Comparison of ENCODE assay signal across 25 mouse cellular contexts in genomic region chr10:22854330-22854729, GRCm38 (mm10). TPM values are rescaled to one million over a fixed set of nuclear protein-coding genes. Genes with fewer than 3 reads are reported as not detected.
DNase-seq lines count a peak whose midpoint lies in the region; ATAC-seq lines count a peak whose summit lies in the region.
"Had no signal": no experiment of that assay in that cellular context is flagged by ENCODE, and none has a peak within 500 bp of the region (broad histone marks: within the 10 kb centered on the region; RNA-seq: fewer than 3 reads in every experiment).

No protein-coding gene starts in this region.

- no peak for ATAC-seq in megakaryocyte, adult 5-6 weeks (ENCODE audit: poor library complexity, severe bottlenecking)
- ATAC-seq in liver, embryonic 11.5 days (replicated peaks; ENCODE audit: low FRiP score) = peak; percentile 92
- no peak for ATAC-seq in stomach, embryonic 16.5 days (ENCODE audit: insufficient read depth, low FRiP score)
- ATAC-seq: forebrain, embryonic 14.5 days had no signal

- H3K9ac ChIP-seq in liver, embryonic 11.5 days (ENCODE audit: low read depth, low read length) = no peak overlapping the region
- no peak overlapping the region for H3K9ac ChIP-seq in stomach, embryonic 16.5 days (ENCODE audit: low read length)
- H3K9ac ChIP-seq: embryonic facial prominence, embryonic 15.5 days; heart, embryonic 15.5 days; hindbrain, embryonic 13.5 days had no signal

- peaks cover 17% of the 10 kb centered on the region for H3K9me3 ChIP-seq in megakaryocyte, embryonic 14.5 days
- no peaks in the 10 kb centered on the region for H3K9me3 ChIP-seq in liver, embryonic 11.5 days (ENCODE audit: control insufficient read depth, low read length)
- no peaks in the 10 kb centered on the region for H3K9me3 ChIP-seq in stomach, embryonic 16.5 days (replicated peaks; ENCODE audit: control insufficient read depth, low read length)
- H3K9me3 ChIP-seq: embryonic facial prominence, embryonic 15.5 days; forebrain, embryonic 10.5 days; G1E; heart, embryonic 15.5 days; hindbrain, embryonic 13.5 days had no signal

- H3K36me3 ChIP-seq in megakaryocyte, embryonic 14.5 days (replicated peaks; ENCODE audit: low read length) = no peaks in the 10 kb centered on the region
- no peaks in the 10 kb centered on the region for H3K36me3 ChIP-seq in liver, embryonic 11.5 days (ENCODE audit: control insufficient read depth, insufficient read depth, low read length)
- H3K36me3 ChIP-seq in stomach, embryonic 16.5 days (ENCODE audit: control insufficient read depth, insufficient read depth, low read length) = no peaks in the 10 kb centered on the region
- H3K36me3 ChIP-seq: embryonic facial prominence, embryonic 15.5 days; forebrain, embryonic 10.5 days; G1E; heart, embryonic 15.5 days; hindbrain, embryonic 13.5 days had no signal

- peaks cover 4% of the 10 kb centered on the region; the same call in 1 of the 2 replicates for H3K4me1 ChIP-seq in megakaryocyte, embryonic 14.5 days
- H3K4me1 ChIP-seq in liver, embryonic 11.5 days (replicated peaks; ENCODE audit: control insufficient read depth, insufficient read depth, low read length) = peaks cover 10% of the 10 kb centered on the region
- H3K4me1 ChIP-seq in stomach, embryonic 16.5 days (ENCODE audit: control insufficient read depth, insufficient read depth, low read length) = peaks cover 13% of the 10 kb centered on the region; the same call in 1 of the 2 replicates
- H3K4me1 ChIP-seq: embryonic facial prominence, embryonic 15.5 days; forebrain, embryonic 10.5 days; hindbrain, embryonic 13.5 days had no signal

- intact Hi-C loops in gastrocnemius, postnatal 14 days (cut with DNase I; ENCODE audit: low total_unique reads) = no loop called here

- peak overlapping the region; percentile 25 for H3K4me2 ChIP-seq in liver, embryonic 11.5 days
- H3K4me2 ChIP-seq in stomach, embryonic 16.5 days (ENCODE audit: low read depth, low read length) = no peak overlapping the region
- H3K4me2 ChIP-seq: embryonic facial prominence, embryonic 15.5 days; heart, embryonic 11.5 days; heart, embryonic 15.5 days; hindbrain, embryonic 13.5 days had no signal

- peak; percentile 25 for DNase-seq in c-Kit-positive CD71-positive TER-119-positive erythroid progenitor cells, embryonic 14.5 days (ENCODE audit: low spot score)
- DNase-seq in liver, embryonic 11.5 days (ENCODE audit: low spot score) = no peak
- no peak for DNase-seq in gastrocnemius, postnatal 14 days
- DNase-seq: adrenal gland, adult 8-10 months; adrenal gland, postnatal 36 days; cerebellum, adult 11 months; cerebellum, adult 8-10 months; cerebellum, postnatal 14 days; embryo, embryonic 11 days; gastrocnemius, adult 2 months; heart, adult 18-20 months; heart, postnatal 14 days had no signal

- 10% methylated on average over 7 of the region's 7 CpGs for WGBS in liver, embryonic 11.5 days
- 48% methylated on average over 7 of the region's 7 CpGs for WGBS in stomach, embryonic 16.5 days

- no peak overlapping the region for H3K27ac ChIP-seq in liver, embryonic 11.5 days (ENCODE audit: low read depth, low read length)
- 0 out of 2 replicates have a peak overlapping the region, but pooled peaks have one; percentile 3 for H3K27ac ChIP-seq in stomach, embryonic 16.5 days (ENCODE audit: low read length)
- H3K27ac ChIP-seq: embryonic facial prominence, embryonic 15.5 days; forebrain, embryonic 10.5 days; gastrocnemius, adult 2 months; heart, embryonic 15.5 days; hindbrain, embryonic 13.5 days had no signal

- H3K4me3 ChIP-seq in megakaryocyte, embryonic 14.5 days (replicated peaks) = peak overlapping the region; percentile 54
- H3K4me3 ChIP-seq in liver, embryonic 11.5 days (ENCODE audit: low read depth, low read length) = no peak overlapping the region
- no peak overlapping the region for H3K4me3 ChIP-seq in stomach, embryonic 16.5 days (replicated peaks; ENCODE audit: low read length)
- H3K4me3 ChIP-seq: embryonic facial prominence, embryonic 15.5 days; erythroblast, embryonic 14.5 days; forebrain, embryonic 10.5 days; gastrocnemius, adult 2 months; heart, embryonic 15.5 days; hindbrain, embryonic 13.5 days had no signal

- no peaks in the 10 kb centered on the region for H3K27me3 ChIP-seq in megakaryocyte, embryonic 14.5 days (replicated peaks)
- H3K27me3 ChIP-seq in liver, embryonic 11.5 days (replicated peaks; ENCODE audit: control insufficient read depth, insufficient read depth, low read length) = no peaks in the 10 kb centered on the region
- H3K27me3 ChIP-seq in stomach, embryonic 16.5 days (ENCODE audit: control insufficient read depth, insufficient read depth, low read length) = no peaks in the 10 kb centered on the region
- H3K27me3 ChIP-seq: embryonic facial prominence, embryonic 15.5 days; heart, embryonic 15.5 days had no signal

RNA-seq across cellular contexts. Expression of gene Tcf21, which starts 34.4 kb away (rescaled TPM):
- not detected in 2 replicates for polyA plus RNA-seq in megakaryocyte, embryonic 14.5 days (2012; ENCODE audit: insufficient read depth, low replicate concordance)
- total RNA-seq in megakaryocyte, adult 5-6 weeks (2015) = not detected in 2 replicates
- not detected in 2 replicates for total RNA-seq in megakaryocyte, adult 5-6 weeks (2017)
- 21.9 and 25.1 TPM in 2 replicates for polyA plus RNA-seq in liver, embryonic 11.5 days (2014; fragmentation: Nextera tagmentation; extraction: Ambion mirVana)
- polyA plus RNA-seq in stomach, embryonic 16.5 days (2015; fragmentation: Nextera tagmentation; extraction: Ambion mirVana) = 189 and 202 TPM in 2 replicates
- not detected for total RNA-seq in gastrocnemius, postnatal 14 days (2021)
- total RNA-seq: common myeloid progenitor, adult 5-6 weeks; G1E; gastrocnemius, adult 2 months; hematopoietic stem cell, adult 5-6 weeks had no signal
- polyA plus RNA-seq: erythroblast, embryonic 14.5 days; forebrain, embryonic 10.5 days; G1E had no signal

Comparison
In these comparisons a context has a peak if more than half of its experiments do, and no peak if none do; other contexts are left out.
1. RNA of gene Tcf21, which starts 34.4 kb away (polyA plus RNA-seq): 189 to 202 TPM in stomach, embryonic 16.5 days and 21.9 to 25.1 TPM in liver, embryonic 11.5 days; not detected in megakaryocyte, embryonic 14.5 days; every median in the first group is over 10 times any median in the second.